Mouse (Mus musculus) ES-E14 (cell line): ENCODE measurements around the gene Olfr705. TPM values are rescaled to one million over a fixed set of nuclear protein-coding genes. Genes with fewer than 3 reads are reported as not detected.
"Not testable (repeated sequence)": the region's sequence is repeated elsewhere in the genome, so short reads cannot be mapped to it uniquely, and the experiment has no call there.

Experiments
- DNase-seq: peaks from one replicate; pipeline ENCODE4 v3.0.0-alpha.2; 2013; ENCODE audit warnings: low read depth, low spot score
- H3K27ac ChIP-seq: 2 replicates; pipeline ENCODE4 v1.5.1; 2012; ENCODE audit warnings: low read depth, mild to moderate bottlenecking, low read length, moderate library complexity, mixed read lengths; ENCODE audit not compliant: poor library complexity, insufficient read depth, severe bottlenecking
- H3K36me3 ChIP-seq: 2 replicates; pipeline ENCODE4 v1.6.1; 2012; ENCODE audit warnings: mild to moderate bottlenecking, low read length, moderate library complexity, mixed read lengths; ENCODE audit not compliant: control insufficient read depth, poor library complexity, insufficient read depth, severe bottlenecking
- H3K4me1 ChIP-seq, 2 experiments: fragments of 150-350 bp in 1 of 2; sonication (generic) in 1 of 2; 2 replicates each; pipeline ENCODE4 v1.6.1; 2012; ENCODE audit warnings: low read length in 2 of 2, mild to moderate bottlenecking in 1 of 2, mixed read lengths in 1 of 2; ENCODE audit not compliant: control insufficient read depth in 2 of 2, insufficient read depth in 2 of 2, poor library complexity in 1 of 2
- H3K4me3 ChIP-seq, 2 experiments: fragments of 150-350 bp in 1 of 2; sonication (generic) in 1 of 2; 2 replicates each; pipeline ENCODE4 v1.5.1; 2012; ENCODE audit warnings: low read length in 2 of 2, low read depth in 1 of 2, mild to moderate bottlenecking in 1 of 2, mixed read lengths in 1 of 2; ENCODE audit not compliant: insufficient read depth in 1 of 2, poor library complexity in 1 of 2, severe bottlenecking in 1 of 2
- H3K9ac ChIP-seq: 2 replicates; pipeline ENCODE4 v1.6.1; 2012; ENCODE audit warnings: low read depth, mild to moderate bottlenecking, low read length, mixed read lengths; ENCODE audit not compliant: poor library complexity, insufficient read depth, severe bottlenecking
- H3K9me3 ChIP-seq: fragments of 150-350 bp; sonication (generic); 2 replicates; pipeline ENCODE4 v1.6.1; 2012; ENCODE audit warnings: low read depth, mild to moderate bottlenecking, low read length; ENCODE audit not compliant: control insufficient read depth, insufficient read depth
- CHD2 ChIP-seq: IDR thresholded peaks from 2 replicates; pipeline ENCODE4 v1.6.1; 2014; ENCODE audit warnings: mild to moderate bottlenecking, low read depth, low read length, inconsistent platforms
- HCFC1 ChIP-seq: IDR thresholded peaks from 2 replicates; pipeline ENCODE4 v1.6.1; 2012; ENCODE audit warnings: low read length, inconsistent platforms, borderline replicate concordance; ENCODE audit not compliant: insufficient read depth
- MAFK ChIP-seq: IDR thresholded peaks from 2 replicates; pipeline ENCODE4 v1.6.1; 2014; ENCODE audit warnings: mild to moderate bottlenecking, low read depth, low read length, inconsistent platforms; ENCODE audit not compliant: insufficient read depth
- ZC3H11A ChIP-seq: IDR thresholded peaks from 2 replicates; pipeline ENCODE4 v1.6.1; 2012; ENCODE audit warnings: low read depth, mild to moderate bottlenecking, inconsistent platforms, low read length, borderline replicate concordance
- ZNF384 ChIP-seq: IDR thresholded peaks from 2 replicates; pipeline ENCODE4 v1.6.1; 2012; ENCODE audit warnings: low read depth, low read length, inconsistent platforms
- in situ Hi-C, 2 experiments: fragments of 600-800 bp; cut with MboI; formaldehyde crosslinking; loops; one replicate each; pipeline ENCODE4 v1.15.1; 2025; ENCODE audit warnings: low sequenced_read_pairs in 2 of 2, inconsistent platforms in 1 of 2; ENCODE audit not compliant: unreplicated experiment in 2 of 2
- total RNA-seq: library from RNA; depleted of rRNA; stranded (reverse); fragments of 300-350 nt; gene quantifications from 2 replicates; pipeline ENCODE4 v1.2.3, GENCODE M21; 2012; rRNA removed

Gene Olfr705
- total RNA-seq = 0.13 and 0.26 TPM in 2 replicates

DNA sequence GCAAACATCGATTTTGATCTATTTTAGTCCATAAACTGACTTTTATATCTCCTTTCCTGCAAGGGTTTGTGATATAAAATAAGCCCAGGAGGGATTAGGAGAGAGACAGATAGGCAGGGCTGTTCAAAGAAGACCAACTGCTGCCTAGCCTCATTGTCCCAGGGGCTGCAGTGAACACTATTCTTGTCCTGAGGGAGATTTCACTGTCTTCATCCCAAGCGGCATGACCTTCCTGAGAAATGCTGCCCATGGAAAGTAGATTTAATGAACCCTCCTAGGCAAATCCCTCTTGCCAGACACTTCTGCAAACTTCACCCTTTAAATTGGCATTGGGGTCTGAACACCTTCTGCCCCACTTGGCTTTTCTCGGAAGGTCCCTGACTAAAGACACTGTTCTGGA lies at the start of gene Olfr705:
TSS of gene Olfr705 (minus strand) at position 101 of the 400 bp plus-strand sequence.
- Histone ChIP-seq H3K27ac (no peak within 1 kb of the TSS), H3K4me3 (no peak within 1 kb of the TSS), H3K9ac (no peak within 1 kb of the TSS), H3K36me3 (no peaks in the 10 kb centered on the region), H3K4me1 (no peaks in the 10 kb centered on the region), H3K9me3 (no peaks in the 10 kb centered on the region)
- no peak for DNase-seq
- in situ Hi-C loops = no loop called here
- no peak for TF ChIP-seq CHD2

DNA sequence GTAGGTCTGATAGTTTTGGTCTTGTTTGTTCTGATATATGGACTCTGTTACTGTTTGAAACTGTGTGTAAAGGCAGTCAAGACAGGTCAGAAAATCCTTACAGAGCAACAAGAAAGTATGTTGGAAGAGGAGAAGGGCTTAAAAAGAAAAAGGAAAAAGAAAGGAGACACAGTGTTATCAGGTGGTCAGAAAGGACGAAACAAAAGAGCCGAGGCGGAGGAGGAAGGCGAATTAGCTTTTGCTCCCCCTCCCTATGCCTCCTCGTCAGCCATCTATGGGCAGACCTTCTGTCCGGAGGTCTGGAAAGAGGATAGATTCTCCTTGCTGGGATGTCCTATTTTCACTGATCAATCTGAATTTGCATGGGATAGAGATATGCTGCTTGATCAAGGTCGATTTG lies 44.3 kb upstream of the Olfr705 start:
- H3K27ac ChIP-seq, H3K36me3 ChIP-seq, H3K4me1 ChIP-seq, in situ Hi-C loops, H3K9me3 ChIP-seq, DNase-seq, H3K9ac ChIP-seq, H3K4me3 ChIP-seq: not testable (repeated sequence)

DNA sequence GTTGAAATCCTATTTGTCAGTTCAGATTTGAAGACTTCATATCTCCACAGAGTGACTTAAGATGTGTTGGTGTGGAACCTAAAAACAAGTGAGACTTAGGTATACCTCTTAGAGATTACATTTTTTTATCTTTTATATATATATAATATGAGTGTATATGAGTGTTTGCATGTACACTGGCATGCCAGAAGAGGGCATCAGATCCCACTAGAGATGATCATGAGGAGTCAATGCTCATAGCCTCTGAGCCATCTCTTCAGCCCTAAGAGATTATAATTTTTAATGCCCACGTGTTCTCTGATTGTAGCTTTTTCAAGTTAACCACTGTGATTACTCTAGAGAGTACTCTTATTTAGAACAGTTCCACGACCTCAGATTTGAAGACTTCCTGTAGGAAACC lies 31.0 kb upstream of the Olfr705 start, which contains the start of gene Olfr1532-ps1:
TSS of gene Olfr1532-ps1 (plus strand) at position 326 of the 400 bp plus-strand sequence.
- H3K36me3 ChIP-seq = no peaks in the 10 kb centered on the region
- DNase-seq = no peak
- no peak within 1 kb of the TSS for H3K27ac ChIP-seq
- no peaks in the 10 kb centered on the region for H3K9me3 ChIP-seq
- H3K9ac ChIP-seq = no peak within 1 kb of the TSS
- no peaks in the 10 kb centered on the region for H3K4me1 ChIP-seq
- TF ChIP-seq HCFC1 (no peak), ZNF384 (no peak)
- in situ Hi-C loops = no loop called here
- H3K4me3 ChIP-seq = no peak within 1 kb of the TSS

DNA sequence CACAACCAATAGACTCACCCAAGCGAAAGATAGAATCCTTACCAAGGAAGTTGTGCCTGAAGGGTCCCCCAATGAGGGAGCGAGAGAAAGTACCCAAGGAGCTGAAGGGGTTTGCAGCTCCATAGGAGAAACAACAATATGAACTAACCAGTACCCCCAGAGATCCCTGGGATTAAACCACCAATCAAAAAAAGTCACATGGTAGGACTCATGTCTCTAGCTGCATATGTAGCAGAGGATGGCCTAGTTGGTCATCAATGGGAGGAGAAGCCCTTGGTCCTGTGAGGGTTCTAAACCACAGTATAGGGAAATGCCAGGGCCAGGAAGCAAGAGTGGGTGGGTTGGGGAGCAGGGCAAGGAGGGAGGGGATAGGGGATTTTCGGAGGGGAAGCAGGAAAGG lies 24.4 kb upstream of the Olfr705 start, which contains the start of gene Olfr707:
TSS of gene Olfr707 (minus strand) at position 101 of the 400 bp plus-strand sequence.
- H3K9me3 ChIP-seq, H3K4me3 ChIP-seq, H3K27ac ChIP-seq, H3K4me1 ChIP-seq, H3K9ac ChIP-seq, in situ Hi-C loops, DNase-seq, H3K36me3 ChIP-seq: not testable (repeated sequence)

DNA sequence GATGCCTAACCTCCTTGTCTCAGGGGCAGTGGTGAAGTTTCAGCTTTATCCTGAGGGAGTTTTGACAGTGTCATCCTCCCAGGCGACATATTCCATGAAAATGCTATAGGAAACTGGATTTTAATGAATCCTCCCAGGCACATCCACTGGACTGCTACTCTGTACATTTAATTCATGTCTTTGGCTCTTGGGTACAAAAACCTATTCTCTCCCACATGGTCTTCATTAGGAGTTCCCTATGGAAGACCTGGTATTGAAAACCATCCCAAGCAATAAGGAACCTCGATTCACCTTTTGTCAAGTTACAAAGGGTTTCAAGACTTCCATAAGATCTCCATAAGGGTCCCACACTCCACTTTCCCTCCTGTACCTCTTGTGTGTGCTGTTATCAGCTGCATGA lies 11.4 kb upstream of the Olfr705 start, which contains the start of gene Olfr706:
TSS of gene Olfr706 (minus strand) at position 101 of the 400 bp plus-strand sequence.
- in situ Hi-C loops = no loop called here
- no peak within 1 kb of the TSS for H3K4me3 ChIP-seq
- no peak within 1 kb of the TSS for H3K27ac ChIP-seq
- no peak within 1 kb of the TSS for H3K9ac ChIP-seq
- TF ChIP-seq ZNF384 (no peak), ZC3H11A (no peak), HCFC1 (no peak), MAFK (no peak)
- DNase-seq = no peak
- no peaks in the 10 kb centered on the region for H3K9me3 ChIP-seq
- no peaks in the 10 kb centered on the region for H3K4me1 ChIP-seq
- H3K36me3 ChIP-seq = no peaks in the 10 kb centered on the region
